Comparison of ENCODE assay signal across 22 mouse cellular contexts in the genomic region with DNA sequence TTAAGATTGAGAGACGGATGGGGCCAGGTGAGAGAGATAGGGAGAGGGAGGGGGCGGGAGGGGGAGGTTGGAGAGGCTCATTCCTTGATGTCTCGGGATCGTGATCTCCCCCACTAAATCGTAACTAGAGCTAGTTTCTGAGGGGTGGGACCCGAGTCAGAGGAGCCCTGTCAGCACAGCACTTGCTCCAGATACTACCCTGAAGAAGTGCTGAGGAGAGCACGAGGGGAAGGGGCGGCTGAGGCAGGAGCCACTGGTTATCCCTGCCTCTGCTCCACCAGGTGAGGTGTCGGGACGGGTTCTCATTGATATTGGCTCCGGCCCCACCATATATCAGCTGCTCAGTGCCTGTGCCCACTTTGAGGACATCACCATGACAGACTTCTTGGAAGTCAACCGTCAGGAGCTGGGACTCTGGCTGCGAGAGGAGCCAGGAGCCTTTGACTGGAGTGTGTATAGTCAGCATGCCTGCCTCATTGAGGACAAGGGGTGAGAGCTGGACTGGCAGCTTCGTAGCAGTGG. TPM values are rescaled to one million over a fixed set of nuclear protein-coding genes. Genes with fewer than 3 reads are reported as not detected.
DNase-seq lines count a peak whose midpoint lies in the region; ATAC-seq lines count a peak whose summit lies in the region.
"Had no signal": no experiment of that assay in that cellular context is flagged by ENCODE, and none has a peak within 500 bp of the region (broad histone marks: within the 10 kb centered on the region; RNA-seq: fewer than 3 reads in every experiment).

No protein-coding gene starts in this region.

- DNase-seq in gastrocnemius, postnatal 10 days, result peak; percentile 10
- DNase-seq in gastrocnemius, postnatal 14 days, result no peak
- no peak for DNase-seq in hindbrain, embryonic 11.5 days (ENCODE audit: low spot score)
- DNase-seq in right cerebral cortex, postnatal 36 days (ENCODE audit: low spot score in 2 of 2), result no peak
- DNase-seq: cerebellum, adult 8-10 months; kidney, adult 9 months; kidney, postnatal 25 days; left cerebral cortex, postnatal 4 days; lung, adult 2 months; right cerebral cortex, postnatal 14 days; thymus, adult 18-20 months had no signal

- H3K4me3 ChIP-seq in hindbrain, embryonic 13.5 days, result no peak overlapping the region
- H3K4me3 ChIP-seq in hindbrain, embryonic 11.5 days (ENCODE audit: low read depth, low read length), result no peak overlapping the region
- H3K4me3 ChIP-seq in embryonic facial prominence, embryonic 13.5 days, result no peak overlapping the region
- no peak overlapping the region for H3K4me3 ChIP-seq in limb, embryonic 13.5 days
- H3K4me3 ChIP-seq: embryonic facial prominence, embryonic 15.5 days; liver, embryonic 12.5 days; stomach, embryonic 15.5 days had no signal

- H3K9ac ChIP-seq in hindbrain, embryonic 13.5 days, result peak overlapping the region; percentile 46
- no peak overlapping the region for H3K9ac ChIP-seq in hindbrain, embryonic 11.5 days (ENCODE audit: low read depth, low read length)
- no peak overlapping the region for H3K9ac ChIP-seq in embryonic facial prominence, embryonic 13.5 days
- H3K9ac ChIP-seq in limb, embryonic 13.5 days, result no peak overlapping the region
- H3K9ac ChIP-seq: embryonic facial prominence, embryonic 15.5 days; liver, embryonic 12.5 days; stomach, embryonic 15.5 days had no signal

- WGBS in hindbrain, embryonic 13.5 days, result 62% methylated on average over 14 of the region's 14 CpGs
- 57% methylated on average over 14 of the region's 14 CpGs for WGBS in hindbrain, embryonic 11.5 days
- WGBS in embryonic facial prominence, embryonic 13.5 days, result 53% methylated on average over 14 of the region's 14 CpGs
- WGBS in limb, embryonic 13.5 days, result 45% methylated on average over 14 of the region's 14 CpGs

- H3K4me1 ChIP-seq in hindbrain, embryonic 13.5 days (replicated peaks), result peaks cover 19% of the 10 kb centered on the region
- H3K4me1 ChIP-seq in hindbrain, embryonic 11.5 days (replicated peaks; ENCODE audit: control insufficient read depth, insufficient read depth, low read length), result no peaks in the 10 kb centered on the region
- H3K4me1 ChIP-seq in embryonic facial prominence, embryonic 13.5 days, result peaks cover 13% of the 10 kb centered on the region
- H3K4me1 ChIP-seq in limb, embryonic 13.5 days, result peaks cover 5% of the 10 kb centered on the region; the same call in 1 of the 2 replicates
- H3K4me1 ChIP-seq: neural tube, embryonic 13.5 days had no signal

- ATAC-seq in hindbrain, embryonic 13.5 days (ENCODE audit: low FRiP score), result no peak
- no peak for ATAC-seq in hindbrain, embryonic 11.5 days (ENCODE audit: low FRiP score)
- no peak for ATAC-seq in embryonic facial prominence, embryonic 13.5 days (ENCODE audit: insufficient number of reproducible peaks, insufficient read depth, low FRiP score, low TSS enrichment, low read depth)
- no peak for ATAC-seq in limb, embryonic 13.5 days (ENCODE audit: low FRiP score, low read depth)
- ATAC-seq: forebrain, embryonic 16.5 days; inflammation-experienced regulatory T-cells, adult 6 months; liver, embryonic 12.5 days had no signal

- no peak overlapping the region for H3K4me2 ChIP-seq in hindbrain, embryonic 13.5 days
- no peak overlapping the region; the same call in 1 of the 2 replicates for H3K4me2 ChIP-seq in hindbrain, embryonic 11.5 days (replicated peaks; ENCODE audit: low read depth, low read length)
- H3K4me2 ChIP-seq in embryonic facial prominence, embryonic 13.5 days, result peak overlapping the region; percentile 36; the same call in 1 of the 2 replicates
- H3K4me2 ChIP-seq in limb, embryonic 13.5 days (replicated peaks), result peak overlapping the region; percentile 48; the same call in 1 of the 2 replicates
- H3K4me2 ChIP-seq: embryonic facial prominence, embryonic 15.5 days; liver, embryonic 12.5 days; stomach, embryonic 15.5 days had no signal

- intact Hi-C loops in gastrocnemius, postnatal 14 days (cut with DNase I; ENCODE audit: low total_unique reads), result loop anchor here (5.0 kb wide), 1 partner anchor 40 kb away; the partner anchor contains the start of gene Ppp1r1b

- peaks cover 83% of the 10 kb centered on the region for H3K27me3 ChIP-seq in hindbrain, embryonic 13.5 days
- H3K27me3 ChIP-seq in hindbrain, embryonic 11.5 days (ENCODE audit: control insufficient read depth, insufficient read depth, low read length), result peaks cover 29% of the 10 kb centered on the region
- peaks cover 83% of the 10 kb centered on the region for H3K27me3 ChIP-seq in embryonic facial prominence, embryonic 13.5 days
- peaks cover 90% of the 10 kb centered on the region for H3K27me3 ChIP-seq in limb, embryonic 13.5 days

- no peaks in the 10 kb centered on the region for H3K9me3 ChIP-seq in hindbrain, embryonic 13.5 days
- no peaks in the 10 kb centered on the region for H3K9me3 ChIP-seq in hindbrain, embryonic 11.5 days (ENCODE audit: control insufficient read depth, low read length)
- H3K9me3 ChIP-seq in embryonic facial prominence, embryonic 13.5 days, result no peaks in the 10 kb centered on the region
- no peaks in the 10 kb centered on the region for H3K9me3 ChIP-seq in limb, embryonic 13.5 days
- H3K9me3 ChIP-seq: embryonic facial prominence, embryonic 15.5 days; liver, embryonic 12.5 days; megakaryocyte, embryonic 14.5 days; neural tube, embryonic 13.5 days; stomach, embryonic 15.5 days had no signal

- no peak overlapping the region for H3K27ac ChIP-seq in hindbrain, embryonic 13.5 days
- no peak overlapping the region for H3K27ac ChIP-seq in hindbrain, embryonic 11.5 days (ENCODE audit: low read depth, low read length)
- no peak overlapping the region for H3K27ac ChIP-seq in embryonic facial prominence, embryonic 13.5 days
- no peak overlapping the region for H3K27ac ChIP-seq in limb, embryonic 13.5 days
- H3K27ac ChIP-seq: embryonic facial prominence, embryonic 15.5 days; liver, embryonic 12.5 days; neural tube, embryonic 13.5 days; stomach, embryonic 15.5 days had no signal

- no peaks in the 10 kb centered on the region for H3K36me3 ChIP-seq in hindbrain, embryonic 13.5 days
- no peaks in the 10 kb centered on the region for H3K36me3 ChIP-seq in hindbrain, embryonic 11.5 days (ENCODE audit: control insufficient read depth, insufficient read depth, low read length)
- no peaks in the 10 kb centered on the region for H3K36me3 ChIP-seq in embryonic facial prominence, embryonic 13.5 days
- H3K36me3 ChIP-seq in limb, embryonic 13.5 days, result no peaks in the 10 kb centered on the region
- H3K36me3 ChIP-seq: embryonic facial prominence, embryonic 15.5 days; liver, embryonic 12.5 days; neural tube, embryonic 13.5 days; stomach, embryonic 15.5 days had no signal

RNA-seq across cellular contexts. Expression of gene Pnmt, which starts 0.9 kb away (rescaled TPM):
- total RNA-seq in gastrocnemius, postnatal 10 days (2021), result under 1 TPM; 0.28 to 0.77 TPM
- total RNA-seq in gastrocnemius, postnatal 14 days (2021), result under 1 TPM; 0.39 to 0.53 TPM
- 3.2 and 4.2 TPM in 2 replicates for polyA plus RNA-seq in hindbrain, embryonic 13.5 days (2015; fragmentation: Nextera tagmentation; extraction: Ambion mirVana)
- 0.54 and 0.93 TPM in 2 replicates for polyA plus RNA-seq in hindbrain, embryonic 11.5 days (2014; fragmentation: Nextera tagmentation; extraction: Ambion mirVana)
- 0.45 and 1.3 TPM in 2 replicates for polyA plus RNA-seq in embryonic facial prominence, embryonic 13.5 days (2015; fragmentation: Nextera tagmentation; extraction: Ambion mirVana)
- polyA plus RNA-seq in limb, embryonic 13.5 days (2015; fragmentation: Nextera tagmentation; extraction: Ambion mirVana), result 1.4 and 1.6 TPM in 2 replicates
- total RNA-seq: granulocyte monocyte progenitor cell, adult 5-6 weeks had no signal
- polyA plus RNA-seq: inflammation-experienced regulatory T-cells, adult 6 months; liver, embryonic 12.5 days had no signal

RNA-seq across cellular contexts. Expression of gene Tcap, which starts 3.5 kb away (rescaled TPM):
- 100 to 1,000 TPM; 585 to 712 TPM for total RNA-seq in gastrocnemius, postnatal 10 days (2021)
- total RNA-seq in gastrocnemius, postnatal 14 days (2021), result 1,000 to 10,000 TPM in 1 of 2 experiments, 100 to 1,000 TPM in 1; 673 to 1,120 TPM
- 0.21 and 0.35 TPM in 2 replicates for polyA plus RNA-seq in hindbrain, embryonic 13.5 days (2015; fragmentation: Nextera tagmentation; extraction: Ambion mirVana)
- polyA plus RNA-seq in hindbrain, embryonic 11.5 days (2014; fragmentation: Nextera tagmentation; extraction: Ambion mirVana), result 0.53 and 0.54 TPM in 2 replicates
- polyA plus RNA-seq in embryonic facial prominence, embryonic 13.5 days (2015; fragmentation: Nextera tagmentation; extraction: Ambion mirVana), result 0.89 and 1.1 TPM in 2 replicates
- 11.3 and 12.9 TPM in 2 replicates for polyA plus RNA-seq in limb, embryonic 13.5 days (2015; fragmentation: Nextera tagmentation; extraction: Ambion mirVana)
- total RNA-seq: granulocyte monocyte progenitor cell, adult 5-6 weeks had no signal
- polyA plus RNA-seq: inflammation-experienced regulatory T-cells, adult 6 months; liver, embryonic 12.5 days had no signal

RNA-seq across cellular contexts. Expression of gene Pgap3, which starts 13.2 kb away (rescaled TPM):
- 1 to 10 TPM; 3.2 to 3.5 TPM for total RNA-seq in gastrocnemius, postnatal 10 days (2021)
- total RNA-seq in gastrocnemius, postnatal 14 days (2021), result 1 to 10 TPM; 2.2 to 2.9 TPM
- 9.4 and 10.4 TPM in 2 replicates for polyA plus RNA-seq in hindbrain, embryonic 13.5 days (2015; fragmentation: Nextera tagmentation; extraction: Ambion mirVana)
- polyA plus RNA-seq in hindbrain, embryonic 11.5 days (2014; fragmentation: Nextera tagmentation; extraction: Ambion mirVana), result 4.3 and 4.5 TPM in 2 replicates
- polyA plus RNA-seq in embryonic facial prominence, embryonic 13.5 days (2015; fragmentation: Nextera tagmentation; extraction: Ambion mirVana), result 10.9 and 11.3 TPM in 2 replicates
- polyA plus RNA-seq in limb, embryonic 13.5 days (2015; fragmentation: Nextera tagmentation; extraction: Ambion mirVana), result 10.4 and 12.4 TPM in 2 replicates

RNA-seq across cellular contexts. Expression of gene Erbb2, which starts 25.2 kb away (rescaled TPM):
- total RNA-seq in gastrocnemius, postnatal 10 days (2021), result 1 to 10 TPM; 7.2 to 8.7 TPM
- 1 to 10 TPM; 3.9 to 5.3 TPM for total RNA-seq in gastrocnemius, postnatal 14 days (2021)
- 8.4 and 9.9 TPM in 2 replicates for polyA plus RNA-seq in hindbrain, embryonic 13.5 days (2015; fragmentation: Nextera tagmentation; extraction: Ambion mirVana)
- polyA plus RNA-seq in hindbrain, embryonic 11.5 days (2014; fragmentation: Nextera tagmentation; extraction: Ambion mirVana), result 15.5 and 17.2 TPM in 2 replicates
- polyA plus RNA-seq in embryonic facial prominence, embryonic 13.5 days (2015; fragmentation: Nextera tagmentation; extraction: Ambion mirVana), result 49.6 and 51.1 TPM in 2 replicates
- polyA plus RNA-seq in limb, embryonic 13.5 days (2015; fragmentation: Nextera tagmentation; extraction: Ambion mirVana), result 47.3 and 53.0 TPM in 2 replicates
- total RNA-seq: granulocyte monocyte progenitor cell, adult 5-6 weeks had no signal

RNA-seq across cellular contexts. Expression of gene Stard3, which starts 28.9 kb away (rescaled TPM):
- total RNA-seq in gastrocnemius, postnatal 10 days (2021), result 10 to 100 TPM; 11.4 to 12.1 TPM
- 1 to 10 TPM; 7.3 to 9.4 TPM for total RNA-seq in gastrocnemius, postnatal 14 days (2021)
- 44.4 and 44.7 TPM in 2 replicates for polyA plus RNA-seq in hindbrain, embryonic 13.5 days (2015; fragmentation: Nextera tagmentation; extraction: Ambion mirVana)
- polyA plus RNA-seq in hindbrain, embryonic 11.5 days (2014; fragmentation: Nextera tagmentation; extraction: Ambion mirVana), result 40.1 and 43.2 TPM in 2 replicates
- polyA plus RNA-seq in embryonic facial prominence, embryonic 13.5 days (2015; fragmentation: Nextera tagmentation; extraction: Ambion mirVana), result 38.3 and 42.3 TPM in 2 replicates
- polyA plus RNA-seq in limb, embryonic 13.5 days (2015; fragmentation: Nextera tagmentation; extraction: Ambion mirVana), result 41.9 and 43.2 TPM in 2 replicates

Comparison
In these comparisons a context has a peak if more than half of its experiments do, and no peak if none do; other contexts are left out.
1. H3K4me2 ChIP-seq: peak in embryonic facial prominence, embryonic 13.5 days (single experiment) and limb, embryonic 13.5 days (single experiment); none in hindbrain, embryonic 13.5 days (single experiment) and hindbrain, embryonic 11.5 days (single experiment).